Mouse (Mus musculus): ENCODE data around the gene Arid1b. TPM values are rescaled to one million over a fixed set of nuclear protein-coding genes. Genes with fewer than 3 reads are reported as not detected.

Arid1b gene
- total and polyA plus RNA-seq, 2 experiments = 9.7 to 11.7 TPM

DNA sequence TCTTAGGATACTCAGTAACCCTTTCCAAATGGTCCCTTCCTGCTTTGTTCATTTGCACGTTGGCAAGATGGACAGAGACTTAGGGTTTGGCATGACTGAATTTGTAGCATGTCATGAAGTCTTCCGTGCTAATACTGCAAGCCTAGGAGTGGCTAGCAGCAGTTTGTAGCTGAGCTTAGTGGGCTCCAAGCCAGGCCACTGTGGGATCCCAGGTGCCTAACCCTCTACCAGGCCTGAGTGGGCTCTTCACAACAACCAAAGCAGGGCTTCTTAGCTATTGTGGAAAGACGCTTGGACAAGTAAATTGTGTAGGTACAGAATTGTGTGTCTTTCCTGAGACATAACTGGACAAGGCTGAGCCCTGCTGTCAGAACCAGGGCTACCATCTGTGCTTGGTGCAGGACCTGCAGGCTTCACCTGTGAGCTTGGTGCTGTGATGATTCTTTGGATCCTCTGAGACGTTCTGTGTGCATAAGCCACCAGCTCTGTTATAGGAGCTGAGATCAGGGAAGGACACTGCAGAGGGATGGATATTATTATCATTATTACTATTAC is 286.4 kb downstream of the Arid1b start:
- DNase-seq (ENCODE audit: extremely low read depth, low read depth, low spot score) = no peak
- TF ChIP-seq POLR2A (IDR thresholded peaks at IDR 0.05; ENCODE audit: extremely low read depth, insufficient read depth, low read length) = no peak
- TF ChIP-seq CTCF (IDR thresholded peaks at IDR 0.05; ENCODE audit: low read depth, low read length) = no peak
- no peaks in the 10 kb centered on the region for H3K27me3 ChIP-seq (ENCODE audit: control insufficient read depth, insufficient read depth, low read length)
- no peak overlapping the region for H3K9ac ChIP-seq (ENCODE audit: low read depth, low read length)
- H3K4me3 ChIP-seq (ENCODE audit: insufficient read depth, low read depth, low read length) = no peak overlapping the region
- no peak overlapping the region for H3K27ac ChIP-seq (replicated peaks; ENCODE audit: insufficient read depth, low read depth, low read length)
- H3K36me3 ChIP-seq (ENCODE audit: control insufficient read depth, insufficient read depth, low read length) = no peaks in the 10 kb centered on the region
- no peaks in the 10 kb centered on the region; the same call in 1 of the 2 replicates for H3K79me2 ChIP-seq (ENCODE audit: control insufficient read depth, insufficient read depth, low read length)
- 91% methylated on average over 4 of the region's 4 CpGs for WGBS
- H3K4me1 ChIP-seq (ENCODE audit: control insufficient read depth, insufficient read depth, low read length) = peaks cover 7% of the 10 kb centered on the region

DNA sequence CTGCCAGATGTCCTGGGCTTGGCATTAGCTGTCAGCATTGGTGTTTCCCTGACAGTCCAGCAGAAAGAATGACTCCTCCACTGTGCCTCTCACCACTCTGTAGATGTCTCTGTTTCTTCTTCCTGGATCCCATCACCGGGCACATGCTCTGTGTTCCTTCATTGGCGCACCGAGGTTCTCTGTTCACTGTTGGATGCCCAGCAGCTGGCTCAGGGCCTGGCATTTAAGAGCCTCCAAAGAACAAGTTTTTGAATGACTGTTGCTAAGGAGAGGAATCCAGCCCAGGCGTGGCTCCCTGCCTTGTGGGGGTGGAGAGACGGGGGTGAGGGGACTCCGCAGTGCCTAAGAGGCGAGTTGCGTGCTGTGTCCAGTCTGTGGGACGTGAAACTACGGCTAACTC is 290.7 kb downstream of the Arid1b start:
- no peak for TF ChIP-seq POLR2A (IDR thresholded peaks at IDR 0.05; ENCODE audit: extremely low read depth, insufficient read depth, low read length)
- no peak for TF ChIP-seq CTCF (IDR thresholded peaks at IDR 0.05; ENCODE audit: low read depth, low read length)
- no peak overlapping the region for H3K4me3 ChIP-seq (ENCODE audit: insufficient read depth, low read depth, low read length)
- no peak for DNase-seq (ENCODE audit: extremely low read depth, low read depth, low spot score)
- H3K27me3 ChIP-seq (ENCODE audit: control insufficient read depth, insufficient read depth, low read length) = no peaks in the 10 kb centered on the region
- WGBS = 97% methylated on average over 10 of the region's 10 CpGs
- no peaks in the 10 kb centered on the region; the same call in 1 of the 2 replicates for H3K79me2 ChIP-seq (ENCODE audit: control insufficient read depth, insufficient read depth, low read length)
- H3K27ac ChIP-seq (replicated peaks; ENCODE audit: insufficient read depth, low read depth, low read length) = no peak overlapping the region
- H3K9ac ChIP-seq (ENCODE audit: low read depth, low read length) = no peak overlapping the region
- H3K4me1 ChIP-seq (ENCODE audit: control insufficient read depth, insufficient read depth, low read length) = peaks cover 7% of the 10 kb centered on the region
- H3K36me3 ChIP-seq (ENCODE audit: control insufficient read depth, insufficient read depth, low read length) = no peaks in the 10 kb centered on the region

GRCm38 (mm10) chr17:5285877-5286440 is 291.8 kb downstream of the Arid1b start:
- no peak overlapping the region for H3K9ac ChIP-seq (ENCODE audit: low read depth, low read length)
- no peaks in the 10 kb centered on the region for H3K36me3 ChIP-seq (ENCODE audit: control insufficient read depth, insufficient read depth, low read length)
- no peaks in the 10 kb centered on the region; the same call in 1 of the 2 replicates for H3K79me2 ChIP-seq (ENCODE audit: control insufficient read depth, insufficient read depth, low read length)
- no peak for DNase-seq (ENCODE audit: extremely low read depth, low read depth, low spot score)
- 88% methylated on average over 13 of the region's 13 CpGs for WGBS
- H3K27me3 ChIP-seq (ENCODE audit: control insufficient read depth, insufficient read depth, low read length) = no peaks in the 10 kb centered on the region
- no peak overlapping the region for H3K27ac ChIP-seq (replicated peaks; ENCODE audit: insufficient read depth, low read depth, low read length)
- H3K4me3 ChIP-seq (ENCODE audit: insufficient read depth, low read depth, low read length) = no peak overlapping the region
- TF ChIP-seq CTCF (IDR thresholded peaks at IDR 0.05; ENCODE audit: low read depth, low read length) = no peak
- TF ChIP-seq POLR2A (IDR thresholded peaks at IDR 0.05; ENCODE audit: extremely low read depth, insufficient read depth, low read length) = no peak
- peaks cover 7% of the 10 kb centered on the region for H3K4me1 ChIP-seq (ENCODE audit: control insufficient read depth, insufficient read depth, low read length)

- H3K4me1 ChIP-seq (ENCODE audit: control insufficient read depth, insufficient read depth, low read length) = peaks cover 7% of the 10 kb centered on the region
- TF ChIP-seq POLR2A (IDR thresholded peaks at IDR 0.05; ENCODE audit: extremely low read depth, insufficient read depth, low read length) (no peak), CTCF (IDR thresholded peaks at IDR 0.05; ENCODE audit: low read depth, low read length) (no peak)
These were observed 292.6 kb downstream of the Arid1b start for GRCm38 (mm10) chr17:5286571-5287209.

DNA sequence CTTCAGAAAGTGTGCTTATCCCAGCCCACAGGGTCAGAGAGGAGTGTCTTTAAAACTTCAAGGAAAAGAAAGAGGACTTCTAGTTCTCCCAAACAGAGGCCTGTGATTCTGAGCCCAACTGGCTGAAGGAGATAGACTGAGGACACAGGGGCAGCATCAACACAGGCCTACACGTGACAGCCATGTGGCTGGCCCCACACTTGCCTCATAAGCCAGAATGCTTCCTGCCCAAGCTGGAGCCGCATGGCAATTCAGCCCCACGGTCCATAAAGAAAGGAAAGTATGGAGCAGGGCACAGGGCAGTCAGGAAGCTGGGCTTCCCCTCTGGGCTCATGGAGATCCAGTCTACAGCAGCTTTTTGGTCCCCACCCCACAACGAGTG is 293.1 kb downstream of the Arid1b start:
- Histone ChIP-seq H3K4me1 (ENCODE audit: control insufficient read depth, insufficient read depth, low read length) (peaks cover 1% of the 10 kb centered on the region), H3K27me3 (ENCODE audit: control insufficient read depth, insufficient read depth, low read length) (no peaks in the 10 kb centered on the region), H3K4me3 (ENCODE audit: insufficient read depth, low read depth, low read length) (no peak overlapping the region), H3K27ac (replicated peaks; ENCODE audit: insufficient read depth, low read depth, low read length) (no peak overlapping the region), H3K9ac (ENCODE audit: low read depth, low read length) (no peak overlapping the region), H3K36me3 (ENCODE audit: control insufficient read depth, insufficient read depth, low read length) (peaks cover 7% of the 10 kb centered on the region; the same call in 1 of the 2 replicates), H3K79me2 (ENCODE audit: control insufficient read depth, insufficient read depth, low read length) (no peaks in the 10 kb centered on the region; the same call in 1 of the 2 replicates)
- DNase-seq (ENCODE audit: extremely low read depth, low read depth, low spot score) = no peak
- WGBS = 75% methylated on average over 4 of the region's 4 CpGs
- TF ChIP-seq CTCF (IDR thresholded peaks at IDR 0.05; ENCODE audit: low read depth, low read length) = no peak
- TF ChIP-seq POLR2A (IDR thresholded peaks at IDR 0.05; ENCODE audit: extremely low read depth, insufficient read depth, low read length) = no peak

More at GRCm38 (mm10) chr17:5286571-5287209, 292.6 kb downstream of the Arid1b start:
- 93% methylated on average over 15 of the region's 15 CpGs for WGBS
- Histone ChIP-seq H3K79me2 (ENCODE audit: control insufficient read depth, insufficient read depth, low read length) (no peaks in the 10 kb centered on the region; the same call in 1 of the 2 replicates), H3K9ac (ENCODE audit: low read depth, low read length) (no peak overlapping the region), H3K27me3 (ENCODE audit: control insufficient read depth, insufficient read depth, low read length) (no peaks in the 10 kb centered on the region), H3K36me3 (ENCODE audit: control insufficient read depth, insufficient read depth, low read length) (peaks cover 7% of the 10 kb centered on the region; the same call in 1 of the 2 replicates), H3K27ac (replicated peaks; ENCODE audit: insufficient read depth, low read depth, low read length) (no peak overlapping the region), H3K4me3 (ENCODE audit: insufficient read depth, low read depth, low read length) (no peak overlapping the region)
- DNase-seq (ENCODE audit: extremely low read depth, low read depth, low spot score) = no peak
